Mouse (Mus musculus) neural tube, embryonic 14.5 days (tissue): ENCODE results near the gene Rapgefl1. TPM values are rescaled to one million over a fixed set of nuclear protein-coding genes. Genes with fewer than 3 reads are reported as not detected.

Experiments used
- ATAC-seq: fragments of 200-750 bp; cut with Nextera tagmentation; 2 replicates; pipeline ENCODE4 v1.8.0; 2017; ENCODE audit warnings: low read depth, mild to moderate bottlenecking, moderate TSS enrichment, moderate library complexity
- H3K27ac ChIP-seq: fragments of 300-500 bp; sonication (generic); 2 replicates; pipeline ENCODE4 v1.5.1; 2014; ENCODE audit warnings: low read depth, mild to moderate bottlenecking, control low read depth, low read length, moderate library complexity, mixed read lengths
- H3K27me3 ChIP-seq: fragments of 300-500 bp; sonication (generic); 2 replicates; pipeline ENCODE4 v1.6.1; 2014; ENCODE audit warnings: low read length; ENCODE audit not compliant: control insufficient read depth, insufficient read depth
- H3K36me3 ChIP-seq: fragments of 300-500 bp; sonication (generic); 2 replicates; pipeline ENCODE4 v1.6.1; 2014; ENCODE audit warnings: low read length, mixed read lengths; ENCODE audit not compliant: control insufficient read depth, insufficient read depth
- H3K4me1 ChIP-seq: fragments of 300-500 bp; sonication (generic); 2 replicates; pipeline ENCODE4 v1.6.1; 2014; ENCODE audit warnings: low read length; ENCODE audit not compliant: control insufficient read depth, insufficient read depth
- H3K4me2 ChIP-seq: fragments of 300-500 bp; sonication (generic); 2 replicates; pipeline ENCODE4 v1.6.1; 2014; ENCODE audit warnings: mild to moderate bottlenecking, low read depth, low read length, control low read depth
- H3K4me3 ChIP-seq: fragments of 300-500 bp; sonication (generic); 2 replicates; pipeline ENCODE4 v1.5.1; 2014; ENCODE audit warnings: low read depth, low read length, control low read depth, mixed read lengths
- H3K9ac ChIP-seq: fragments of 300-500 bp; sonication (generic); replicated peaks from 2 replicates; pipeline ENCODE4 v1.6.1; 2014; ENCODE audit warnings: low read depth, mild to moderate bottlenecking, control low read depth, low read length, mixed read lengths
- H3K9me3 ChIP-seq: fragments of 300-500 bp; sonication (generic); 2 replicates; pipeline ENCODE4 v1.6.1; 2016; ENCODE audit warnings: low read length; ENCODE audit not compliant: control insufficient read depth
- WGBS: fragments of 180-500 bp; shearing (Covaris S2); extraction: QIAGEN DNeasy Blood & Tissue Kit; methylation state at CpG from one replicate; pipeline ENCODE4 v1.1.7; 2014; 5-methylcytosine and 5-hydroxymethylcytosine counted together
- polyA plus RNA-seq: library from polyadenylated mRNA; unstranded; fragments of >200 nt; fragmentation: Nextera tagmentation; extraction: Ambion mirVana; gene quantifications from 2 replicates; pipeline ENCODE4 v1.2.1, GENCODE M21; 2014

Gene Rapgefl1
- polyA plus RNA-seq, 1 experiment from 2014 or later, result 18.6 TPM

- no peak overlapping the region for H3K4me3 ChIP-seq
- no peaks in the 10 kb centered on the region for H3K9me3 ChIP-seq
- peaks cover 12% of the 10 kb centered on the region for H3K4me1 ChIP-seq
- H3K36me3 ChIP-seq, result no peaks in the 10 kb centered on the region
- H3K27me3 ChIP-seq, result no peaks in the 10 kb centered on the region
- no peak overlapping the region for H3K9ac ChIP-seq
- no peak for ATAC-seq
- H3K27ac ChIP-seq, result no peak overlapping the region
- no peak overlapping the region for H3K4me2 ChIP-seq
- 93% methylated on average over 1 of the region's 1 CpGs for WGBS
These were observed 45.1 kb upstream of the Rapgefl1 start for GRCm38 (mm10) chr11:98791448-98791847.

GRCm38 (mm10) chr11:98792081-98792480 is 44.5 kb upstream of the Rapgefl1 start:
- H3K4me3 ChIP-seq, result no peak overlapping the region
- ATAC-seq, result no peak
- H3K9ac ChIP-seq, result no peak overlapping the region
- H3K9me3 ChIP-seq, result no peaks in the 10 kb centered on the region
- 14% methylated on average over 4 of the region's 4 CpGs for WGBS
- no peaks in the 10 kb centered on the region for H3K36me3 ChIP-seq
- H3K27ac ChIP-seq, result no peak overlapping the region
- H3K27me3 ChIP-seq, result no peaks in the 10 kb centered on the region
- no peak overlapping the region for H3K4me2 ChIP-seq
- peaks cover 9% of the 10 kb centered on the region for H3K4me1 ChIP-seq

- under 1% methylated on average over 27 of the region's 30 CpGs for WGBS
- Histone ChIP-seq H3K27me3 (no peaks in the 10 kb centered on the region), H3K4me3 (peak overlapping the region; percentile 100), H3K4me1 (peaks cover 19% of the 10 kb centered on the region), H3K36me3 (peaks cover 5% of the 10 kb centered on the region; the same call in 1 of the 2 replicates), H3K4me2 (peak overlapping the region; percentile 94), H3K27ac (peak overlapping the region; percentile 99), H3K9ac (peak overlapping the region; percentile 100), H3K9me3 (no peaks in the 10 kb centered on the region)
- peak; percentile 58 for ATAC-seq
These were observed 42.0 kb upstream of the Rapgefl1 start for GRCm38 (mm10) chr11:98794469-98795014.

- ATAC-seq, result peak; percentile 63
- WGBS, result 2% methylated on average over 29 of the region's 89 CpGs
- H3K27me3 ChIP-seq, result no peaks in the 10 kb centered on the region
- peak within 1 kb of the TSS; percentile 99 for H3K27ac ChIP-seq
- H3K4me1 ChIP-seq, result peaks cover 19% of the 10 kb centered on the region
- H3K9me3 ChIP-seq, result no peaks in the 10 kb centered on the region
- H3K4me2 ChIP-seq, result peak within 1 kb of the TSS; percentile 94
- H3K9ac ChIP-seq, result peak within 1 kb of the TSS; percentile 100
- H3K36me3 ChIP-seq, result peaks cover 11% of the 10 kb centered on the region
- H3K4me3 ChIP-seq, result peak within 1 kb of the TSS; percentile 100
These were observed 41.4 kb upstream of the Rapgefl1 start, which contains the start of gene Msl1 for GRCm38 (mm10) chr11:98795015-98795713. Gene Msl1, plus strand, starts transcription at chr11:98795516.

GRCm38 (mm10) chr11:98795714-98796514 is 40.7 kb upstream of the Rapgefl1 start:
- H3K9me3 ChIP-seq, result no peaks in the 10 kb centered on the region
- peak overlapping the region; percentile 94 for H3K4me2 ChIP-seq
- H3K4me3 ChIP-seq, result peak overlapping the region; percentile 100
- under 1% methylated on average over 51 of the region's 74 CpGs for WGBS
- ATAC-seq, result peak; percentile 44
- peaks cover 17% of the 10 kb centered on the region for H3K36me3 ChIP-seq
- H3K4me1 ChIP-seq, result peaks cover 19% of the 10 kb centered on the region
- H3K27ac ChIP-seq, result peak overlapping the region; percentile 99
- no peaks in the 10 kb centered on the region for H3K27me3 ChIP-seq
- peak overlapping the region; percentile 100 for H3K9ac ChIP-seq

GRCm38 (mm10) chr11:98796515-98797216 is 39.9 kb upstream of the Rapgefl1 start:
- H3K27me3 ChIP-seq, result no peaks in the 10 kb centered on the region
- WGBS, result 4% methylated on average over 23 of the region's 23 CpGs
- peaks cover 19% of the 10 kb centered on the region for H3K4me1 ChIP-seq
- no peaks in the 10 kb centered on the region for H3K9me3 ChIP-seq
- H3K4me3 ChIP-seq, result peak overlapping the region; percentile 100
- peak; percentile 53 for ATAC-seq
- peak overlapping the region; percentile 99 for H3K27ac ChIP-seq
- peak overlapping the region; percentile 100 for H3K9ac ChIP-seq
- H3K4me2 ChIP-seq, result peak overlapping the region; percentile 94
- H3K36me3 ChIP-seq, result peaks cover 25% of the 10 kb centered on the region

GRCm38 (mm10) chr11:98797306-98797705 is 39.3 kb upstream of the Rapgefl1 start:
- Histone ChIP-seq H3K4me2 (peak overlapping the region; percentile 94), H3K9me3 (no peaks in the 10 kb centered on the region), H3K36me3 (peaks cover 30% of the 10 kb centered on the region), H3K9ac (peak overlapping the region; percentile 100), H3K4me3 (peak overlapping the region; percentile 100), H3K27ac (peak overlapping the region; percentile 99), H3K27me3 (no peaks in the 10 kb centered on the region), H3K4me1 (peaks cover 19% of the 10 kb centered on the region)
- 14% methylated on average over 5 of the region's 5 CpGs for whole genome bisulfite sequencing
- ATAC-seq, result no peak

- Histone ChIP-seq H3K27ac (no peak overlapping the region), H3K4me2 (peak overlapping the region; percentile 94), H3K4me1 (peaks cover 19% of the 10 kb centered on the region), H3K27me3 (no peaks in the 10 kb centered on the region), H3K9ac (peak overlapping the region; percentile 100), H3K36me3 (peaks cover 36% of the 10 kb centered on the region), H3K4me3 (peak overlapping the region; percentile 100), H3K9me3 (no peaks in the 10 kb centered on the region)
- no peak for ATAC-seq
- WGBS, result 44% methylated on average over 4 of the region's 4 CpGs
These were observed 38.7 kb upstream of the Rapgefl1 start for GRCm38 (mm10) chr11:98797909-98798308.
